Mouse (Mus musculus): ENCODE measurements around the gene Pink1.

Pink1 gene

GRCm38 (mm10) chr4:138313021-138313420 lies 13.1 kb downstream of the Pink1 start:
- no peak for DNase-seq (ENCODE audit: low read depth, low spot score)

GRCm38 (mm10) chr4:138312105-138312504 lies 14.0 kb downstream of the Pink1 start:
- no peak for DNase-seq (ENCODE audit: low read depth, low spot score)

GRCm38 (mm10) chr4:138311595-138311994 lies 14.5 kb downstream of the Pink1 start:
- no peak for DNase-seq (ENCODE audit: low read depth, low spot score)

GRCm38 (mm10) chr4:138310311-138310910 lies 15.7 kb downstream of the Pink1 start:
- no peak for DNase-seq (ENCODE audit: low read depth, low spot score)

- DNase-seq (ENCODE audit: low read depth, low spot score) = no peak
Measured at GRCm38 (mm10) chr4:138307739-138308138, 18.4 kb downstream of the Pink1 start.

- no peak for DNase-seq (ENCODE audit: low read depth, low spot score)
Measured at GRCm38 (mm10) chr4:138307025-138307424, 19.1 kb downstream of the Pink1 start.

- DNase-seq (ENCODE audit: low read depth, low spot score) = peak; percentile 99
Measured at GRCm38 (mm10) chr4:138304340-138305104, 21.6 kb downstream of the Pink1 start, which contains the start of gene Ddost. Ddost (plus strand) TSS chr4:138304730.

GRCm38 (mm10) chr4:138303742-138304141 lies 22.4 kb downstream of the Pink1 start:
- no peak for DNase-seq (ENCODE audit: low read depth, low spot score)

- no peak for DNase-seq (ENCODE audit: low read depth, low spot score)
Measured at GRCm38 (mm10) chr4:138303011-138303410, 23.1 kb downstream of the Pink1 start.

GRCm38 (mm10) chr4:138301271-138301780 lies 24.8 kb downstream of the Pink1 start:
- no peak for DNase-seq (ENCODE audit: low read depth, low spot score)

- no peak for DNase-seq (ENCODE audit: low read depth, low spot score)
Measured at GRCm38 (mm10) chr4:138293949-138294550, 32.1 kb downstream of the Pink1 start.

- DNase-seq (ENCODE audit: low read depth, low spot score) = no peak
Measured at GRCm38 (mm10) chr4:138293261-138293948, 32.7 kb downstream of the Pink1 start.

GRCm38 (mm10) chr4:138292028-138292427 lies 34.1 kb downstream of the Pink1 start:
- DNase-seq (ENCODE audit: low read depth, low spot score) = no peak

GRCm38 (mm10) chr4:138288691-138289090 lies 37.4 kb downstream of the Pink1 start:
- DNase-seq (ENCODE audit: low read depth, low spot score) = no peak

GRCm38 (mm10) chr4:138286411-138286810 lies 39.7 kb downstream of the Pink1 start:
- no peak for DNase-seq (ENCODE audit: low read depth, low spot score)

- DNase-seq (ENCODE audit: low read depth, low spot score) = peak; percentile 69
Measured at GRCm38 (mm10) chr4:138282834-138283233, 43.3 kb downstream of the Pink1 start.

- no peak for DNase-seq (ENCODE audit: low read depth, low spot score)
Measured at GRCm38 (mm10) chr4:138278346-138278745, 47.8 kb downstream of the Pink1 start.

- no peak for DNase-seq (ENCODE audit: low read depth, low spot score)
Measured at GRCm38 (mm10) chr4:138272011-138272997, 53.8 kb downstream of the Pink1 start.

GRCm38 (mm10) chr4:138267869-138268268 lies 58.2 kb downstream of the Pink1 start:
- DNase-seq (ENCODE audit: low read depth, low spot score) = no peak
